Mouse (Mus musculus) lung, postnatal 0 days (tissue): ENCODE results near the gene Krtap11-1.

ENCODE experiments used
- CTCF ChIP-seq: IDR thresholded peaks from 2 replicates; pipeline ENCODE4 v1.5.1; 2016; ENCODE audit warnings: antibody characterized with exemption, mild to moderate bottlenecking
- EP300 ChIP-seq: IDR thresholded peaks from 2 replicates; pipeline ENCODE4 v1.6.1; 2016; ENCODE audit warnings: antibody characterized with exemption, mild to moderate bottlenecking, control low read depth

DNA sequence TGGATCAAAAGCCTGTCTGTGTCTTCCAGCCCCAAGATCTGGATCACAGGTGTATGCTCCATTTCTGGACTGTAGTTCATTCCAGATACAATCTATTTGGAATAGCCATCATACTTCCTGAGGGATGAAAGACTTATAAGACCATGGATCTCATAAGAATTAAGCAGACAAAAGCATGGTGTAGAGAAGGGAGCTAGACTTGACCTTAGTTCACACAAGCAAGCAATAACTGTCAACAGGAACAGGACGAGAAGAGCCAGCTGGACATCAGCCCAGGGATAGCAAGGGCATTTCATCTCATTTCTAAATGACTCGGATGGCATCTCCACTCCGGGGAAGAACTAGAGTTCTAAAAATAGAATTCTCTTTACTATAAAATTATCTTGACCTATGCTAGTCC lies 46.3 kb upstream of the Krtap11-1 start:
- TF ChIP-seq CTCF (no peak), EP300 (no peak)
